Mouse (Mus musculus): ENCODE data around the gene Ramp3. TPM values are rescaled to one million over a fixed set of nuclear protein-coding genes. Genes with fewer than 3 reads are reported as not detected.

Gene Ramp3
- polyA plus RNA-seq, 1 experiment from 2014 or later, result 9.3 TPM

DNA sequence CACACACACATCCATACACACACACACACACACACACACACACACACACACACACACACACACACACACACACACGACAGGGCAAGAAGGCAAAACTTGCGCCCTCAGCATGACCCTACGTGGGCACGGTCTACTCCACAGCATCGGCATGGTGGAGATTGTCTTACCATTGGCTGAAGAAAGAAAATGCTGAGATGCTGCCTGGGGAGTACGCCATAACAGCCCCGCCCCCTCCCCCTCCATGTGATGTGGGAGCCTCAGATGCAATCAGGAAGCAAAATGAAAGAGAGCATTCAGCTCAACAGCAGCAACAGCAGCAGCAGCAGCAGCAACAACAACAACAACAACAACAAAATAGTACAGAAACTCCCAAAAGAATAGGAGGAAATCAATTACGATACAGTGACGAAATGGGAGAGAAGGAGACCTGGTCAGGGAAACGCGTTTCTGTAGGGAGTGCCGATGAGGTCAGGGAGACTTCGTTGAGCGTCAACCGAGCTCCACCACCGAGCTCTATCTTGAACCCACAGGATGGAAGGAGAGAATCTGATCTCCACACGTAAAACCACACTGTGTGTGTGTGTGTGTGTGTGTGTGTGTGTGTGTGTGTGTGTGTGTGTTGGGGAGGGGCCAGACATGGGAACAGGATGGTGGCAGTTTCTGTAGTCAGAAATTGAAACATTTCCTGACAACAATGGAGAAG is 21.5 kb downstream of the Ramp3 start:
- Histone ChIP-seq H3K4me3 (ENCODE audit: low read depth, low read length) (no peak overlapping the region), H3K4me1 (replicated peaks; ENCODE audit: control insufficient read depth, insufficient read depth, low read length) (peaks cover 10% of the 10 kb centered on the region), H3K27me3 (replicated peaks; ENCODE audit: control insufficient read depth, insufficient read depth, low read length) (no peaks in the 10 kb centered on the region), H3K9me3 (ENCODE audit: control insufficient read depth, low read length) (no peaks in the 10 kb centered on the region), H3K27ac (ENCODE audit: low read depth) (peak overlapping the region; percentile 81), H3K36me3 (ENCODE audit: control insufficient read depth, insufficient read depth, low read length) (no peaks in the 10 kb centered on the region), H3K9ac (ENCODE audit: low read length) (0 out of 2 replicates have a peak overlapping the region, but pooled peaks have one; percentile 18), H3K4me2 (ENCODE audit: low read length) (peak overlapping the region; percentile 35; the same call in 1 of the 2 replicates)
- DNase-seq (ENCODE audit: low spot score) (no peak), ATAC-seq (replicated peaks; ENCODE audit: low FRiP score, low TSS enrichment, low read depth) (peak; percentile 51; the same call in 1 of the 2 replicates)
- WGBS, result 61% methylated on average over 17 of the region's 17 CpGs

- peak; percentile 91 for ATAC-seq (replicated peaks; ENCODE audit: low FRiP score, low TSS enrichment, low read depth)
- no peaks in the 10 kb centered on the region for H3K9me3 ChIP-seq (ENCODE audit: control insufficient read depth, low read length)
- 5% methylated on average over 10 of the region's 10 CpGs for WGBS
- no peak overlapping the region for H3K4me3 ChIP-seq (ENCODE audit: low read depth, low read length)
- H3K4me2 ChIP-seq (ENCODE audit: low read length), result peak overlapping the region; percentile 35
- no peaks in the 10 kb centered on the region for H3K27me3 ChIP-seq (replicated peaks; ENCODE audit: control insufficient read depth, insufficient read depth, low read length)
- H3K36me3 ChIP-seq (ENCODE audit: control insufficient read depth, insufficient read depth, low read length), result no peaks in the 10 kb centered on the region
- peak overlapping the region; percentile 81 for H3K27ac ChIP-seq (ENCODE audit: low read depth)
- 0 out of 2 replicates have a peak overlapping the region, but pooled peaks have one; percentile 18 for H3K9ac ChIP-seq (ENCODE audit: low read length)
- H3K4me1 ChIP-seq (replicated peaks; ENCODE audit: control insufficient read depth, insufficient read depth, low read length), result peaks cover 10% of the 10 kb centered on the region
- peak; percentile 86 for DNase-seq (ENCODE audit: low spot score)
Observed at GRCm38 (mm10) chr11:6680397-6680818, 22.1 kb downstream of the Ramp3 start.

DNA sequence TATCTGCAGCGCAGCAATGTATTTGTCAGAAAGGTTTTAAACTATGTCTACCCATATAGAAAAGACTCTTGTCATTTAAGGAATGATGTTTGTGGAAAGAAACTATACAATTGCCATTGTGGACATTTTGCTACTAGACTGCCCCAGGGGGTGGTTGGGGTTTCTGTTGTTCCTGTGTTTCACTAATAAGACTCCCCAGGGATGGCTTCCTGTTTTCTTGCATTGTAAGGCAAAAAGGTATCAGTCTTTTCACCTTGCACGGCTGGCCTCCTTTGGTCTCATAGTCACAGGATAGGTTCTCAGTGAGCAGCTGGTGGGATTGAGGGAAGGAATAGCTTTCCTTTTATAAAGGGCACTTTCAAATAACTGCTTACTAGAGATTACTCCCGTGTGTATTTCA is 26.4 kb downstream of the Ramp3 start:
- Histone ChIP-seq H3K27me3 (replicated peaks; ENCODE audit: control insufficient read depth, insufficient read depth, low read length) (no peaks in the 10 kb centered on the region), H3K4me2 (ENCODE audit: low read length) (no peak overlapping the region), H3K9me3 (ENCODE audit: control insufficient read depth, low read length) (no peaks in the 10 kb centered on the region), H3K9ac (ENCODE audit: low read length) (no peak overlapping the region), H3K27ac (ENCODE audit: low read depth) (no peak overlapping the region), H3K4me1 (replicated peaks; ENCODE audit: control insufficient read depth, insufficient read depth, low read length) (peaks cover 9% of the 10 kb centered on the region), H3K4me3 (ENCODE audit: low read depth, low read length) (no peak overlapping the region), H3K36me3 (ENCODE audit: control insufficient read depth, insufficient read depth, low read length) (no peaks in the 10 kb centered on the region)
- 65% methylated on average over 3 of the region's 3 CpGs for WGBS
- ATAC-seq (replicated peaks; ENCODE audit: low FRiP score, low TSS enrichment, low read depth), result no peak
- no peak for DNase-seq (ENCODE audit: low spot score)

DNA sequence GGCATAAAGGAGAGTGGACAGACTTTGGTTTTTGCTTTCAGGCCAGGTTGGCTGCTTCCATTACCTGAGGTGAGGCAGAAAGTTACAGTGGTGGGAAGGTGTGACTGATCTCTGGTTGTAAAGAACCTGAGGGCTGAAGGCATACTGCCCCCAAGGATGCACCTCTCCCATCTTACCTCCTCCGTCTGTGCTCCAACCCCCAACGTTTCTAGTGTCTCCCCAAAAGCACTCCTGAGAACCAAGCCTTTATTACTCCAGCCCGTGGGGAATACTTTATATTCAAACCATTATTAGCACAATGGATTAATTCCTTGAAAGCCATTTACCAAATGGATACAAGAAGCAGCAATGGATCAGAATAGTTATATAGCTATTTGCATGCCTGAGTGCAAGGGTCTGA is 30.6 kb downstream of the Ramp3 start:
- no peak overlapping the region for H3K4me2 ChIP-seq (ENCODE audit: low read length)
- no peaks in the 10 kb centered on the region for H3K9me3 ChIP-seq (ENCODE audit: control insufficient read depth, low read length)
- ATAC-seq (replicated peaks; ENCODE audit: low FRiP score, low TSS enrichment, low read depth), result no peak
- no peaks in the 10 kb centered on the region for H3K27me3 ChIP-seq (replicated peaks; ENCODE audit: control insufficient read depth, insufficient read depth, low read length)
- no peak overlapping the region for H3K4me3 ChIP-seq (ENCODE audit: low read depth, low read length)
- no peak overlapping the region for H3K9ac ChIP-seq (ENCODE audit: low read length)
- H3K36me3 ChIP-seq (ENCODE audit: control insufficient read depth, insufficient read depth, low read length), result no peaks in the 10 kb centered on the region
- WGBS, result 79% methylated on average over 3 of the region's 3 CpGs
- no peaks in the 10 kb centered on the region for H3K4me1 ChIP-seq (replicated peaks; ENCODE audit: control insufficient read depth, insufficient read depth, low read length)
- DNase-seq (ENCODE audit: low spot score), result no peak
- H3K27ac ChIP-seq (ENCODE audit: low read depth), result no peak overlapping the region

DNA sequence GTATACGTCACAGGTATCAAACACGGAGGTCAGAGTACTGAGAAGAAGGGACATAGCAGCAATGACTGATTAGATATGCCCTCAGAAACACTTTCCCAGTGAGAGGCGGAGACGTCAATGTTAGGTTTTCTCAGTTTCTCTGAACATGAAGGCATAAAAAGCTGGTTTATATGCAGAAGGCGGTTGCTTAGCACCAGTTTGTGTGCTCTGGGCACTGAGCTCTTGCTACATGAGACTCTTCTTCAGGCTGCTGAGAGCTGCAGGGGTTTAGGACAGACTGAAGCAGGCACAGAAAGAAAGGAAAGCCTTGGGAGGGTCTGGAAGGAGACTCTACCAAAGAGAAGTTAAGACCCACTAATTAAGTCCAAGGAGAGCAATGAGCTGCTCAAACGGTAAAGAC is 34.0 kb downstream of the Ramp3 start:
- Histone ChIP-seq H3K9ac (ENCODE audit: low read length) (no peak overlapping the region), H3K27ac (ENCODE audit: low read depth) (no peak overlapping the region), H3K27me3 (replicated peaks; ENCODE audit: control insufficient read depth, insufficient read depth, low read length) (no peaks in the 10 kb centered on the region), H3K9me3 (ENCODE audit: control insufficient read depth, low read length) (no peaks in the 10 kb centered on the region), H3K4me3 (ENCODE audit: low read depth, low read length) (no peak overlapping the region), H3K4me1 (replicated peaks; ENCODE audit: control insufficient read depth, insufficient read depth, low read length) (no peaks in the 10 kb centered on the region), H3K36me3 (ENCODE audit: control insufficient read depth, insufficient read depth, low read length) (no peaks in the 10 kb centered on the region), H3K4me2 (ENCODE audit: low read length) (no peak overlapping the region)
- DNase-seq (ENCODE audit: low spot score), result no peak
- ATAC-seq (replicated peaks; ENCODE audit: low FRiP score, low TSS enrichment, low read depth), result no peak
- WGBS, result 69% methylated on average over 6 of the region's 6 CpGs

- H3K9me3 ChIP-seq (ENCODE audit: control insufficient read depth, low read length), result no peaks in the 10 kb centered on the region
- no peaks in the 10 kb centered on the region for H3K36me3 ChIP-seq (ENCODE audit: control insufficient read depth, insufficient read depth, low read length)
- no peaks in the 10 kb centered on the region for H3K27me3 ChIP-seq (replicated peaks; ENCODE audit: control insufficient read depth, insufficient read depth, low read length)
- DNase-seq (ENCODE audit: low spot score), result no peak
- ATAC-seq (replicated peaks; ENCODE audit: low FRiP score, low TSS enrichment, low read depth), result no peak
- WGBS, result 91% methylated on average over 10 of the region's 10 CpGs
- H3K4me2 ChIP-seq (ENCODE audit: low read length), result no peak overlapping the region
- no peak overlapping the region for H3K9ac ChIP-seq (ENCODE audit: low read length)
- H3K27ac ChIP-seq (ENCODE audit: low read depth), result no peak overlapping the region
- H3K4me3 ChIP-seq (ENCODE audit: low read depth, low read length), result no peak overlapping the region
- H3K4me1 ChIP-seq (replicated peaks; ENCODE audit: control insufficient read depth, insufficient read depth, low read length), result no peaks in the 10 kb centered on the region
Observed at GRCm38 (mm10) chr11:6694114-6694513, 35.8 kb downstream of the Ramp3 start.

- no peak overlapping the region for H3K27ac ChIP-seq (ENCODE audit: low read depth)
- H3K4me2 ChIP-seq (ENCODE audit: low read length), result no peak overlapping the region
- ATAC-seq (replicated peaks; ENCODE audit: low FRiP score, low TSS enrichment, low read depth) (no peak), DNase-seq (ENCODE audit: low spot score) (no peak)
- H3K9me3 ChIP-seq (ENCODE audit: control insufficient read depth, low read length), result no peaks in the 10 kb centered on the region
- H3K4me3 ChIP-seq (ENCODE audit: low read depth, low read length), result no peak overlapping the region
- WGBS, result 66% methylated on average over 12 of the region's 12 CpGs
- H3K27me3 ChIP-seq (replicated peaks; ENCODE audit: control insufficient read depth, insufficient read depth, low read length), result no peaks in the 10 kb centered on the region
- no peaks in the 10 kb centered on the region for H3K36me3 ChIP-seq (ENCODE audit: control insufficient read depth, insufficient read depth, low read length)
- no peak overlapping the region for H3K9ac ChIP-seq (ENCODE audit: low read length)
- no peaks in the 10 kb centered on the region for H3K4me1 ChIP-seq (replicated peaks; ENCODE audit: control insufficient read depth, insufficient read depth, low read length)
Observed at GRCm38 (mm10) chr11:6695176-6695575, 36.9 kb downstream of the Ramp3 start.

GRCm38 (mm10) chr11:6696551-6696950 is 38.2 kb downstream of the Ramp3 start:
- H3K9me3 ChIP-seq (ENCODE audit: control insufficient read depth, low read length), result no peaks in the 10 kb centered on the region
- ATAC-seq (replicated peaks; ENCODE audit: low FRiP score, low TSS enrichment, low read depth), result no peak
- H3K9ac ChIP-seq (ENCODE audit: low read length), result no peak overlapping the region
- no peaks in the 10 kb centered on the region for H3K4me1 ChIP-seq (replicated peaks; ENCODE audit: control insufficient read depth, insufficient read depth, low read length)
- no peak overlapping the region for H3K4me3 ChIP-seq (ENCODE audit: low read depth, low read length)
- H3K36me3 ChIP-seq (ENCODE audit: control insufficient read depth, insufficient read depth, low read length), result no peaks in the 10 kb centered on the region
- WGBS, result 69% methylated on average over 8 of the region's 8 CpGs
- H3K27ac ChIP-seq (ENCODE audit: low read depth), result no peak overlapping the region
- DNase-seq (ENCODE audit: low spot score), result no peak
- no peak overlapping the region for H3K4me2 ChIP-seq (ENCODE audit: low read length)
- no peaks in the 10 kb centered on the region for H3K27me3 ChIP-seq (replicated peaks; ENCODE audit: control insufficient read depth, insufficient read depth, low read length)

GRCm38 (mm10) chr11:6697751-6698150 is 39.4 kb downstream of the Ramp3 start:
- Histone ChIP-seq H3K4me3 (ENCODE audit: low read depth, low read length) (no peak overlapping the region), H3K9ac (ENCODE audit: low read length) (no peak overlapping the region), H3K4me2 (ENCODE audit: low read length) (no peak overlapping the region), H3K27ac (ENCODE audit: low read depth) (no peak overlapping the region), H3K27me3 (replicated peaks; ENCODE audit: control insufficient read depth, insufficient read depth, low read length) (no peaks in the 10 kb centered on the region), H3K36me3 (ENCODE audit: control insufficient read depth, insufficient read depth, low read length) (no peaks in the 10 kb centered on the region), H3K9me3 (ENCODE audit: control insufficient read depth, low read length) (no peaks in the 10 kb centered on the region), H3K4me1 (replicated peaks; ENCODE audit: control insufficient read depth, insufficient read depth, low read length) (no peaks in the 10 kb centered on the region)
- ATAC-seq (replicated peaks; ENCODE audit: low FRiP score, low TSS enrichment, low read depth) (no peak), DNase-seq (ENCODE audit: low spot score) (no peak)
- 88% methylated on average over 10 of the region's 10 CpGs for WGBS
